Mouse (Mus musculus) embryonic fibroblast, embryonic 13.5 days (primary cell): Measurements from ENCODE around the gene Rbm6. TPM values are rescaled to one million over a fixed set of nuclear protein-coding genes. Genes with fewer than 3 reads are reported as not detected.

Experiments
- H3K27ac ChIP-seq: 2 replicates; pipeline ENCODE4 v1.5.1; 2012; ENCODE audit warnings: low read length, control low read depth, inconsistent platforms; ENCODE audit not compliant: insufficient read depth
- H3K4me1 ChIP-seq: 2 replicates; pipeline ENCODE4 v1.6.1; 2011; ENCODE audit warnings: low read length; ENCODE audit not compliant: control insufficient read depth, insufficient read depth
- H3K4me3 ChIP-seq: 2 replicates; pipeline ENCODE4 v1.5.1; 2011; ENCODE audit warnings: mild to moderate bottlenecking, control low read depth, low read length; ENCODE audit not compliant: insufficient read depth
- CTCF ChIP-seq: IDR thresholded peaks from 2 replicates; pipeline ENCODE4 v1.5.1; 2011; ENCODE audit warnings: mild to moderate bottlenecking, control low read depth, low read length, moderate library complexity, borderline replicate concordance; ENCODE audit not compliant: insufficient read depth
- POLR2A ChIP-seq: IDR thresholded peaks from 2 replicates; pipeline ENCODE4 v1.6.1; 2011; ENCODE audit warnings: low read depth, mild to moderate bottlenecking, control low read depth, low read length, moderate library complexity
- polyA plus RNA-seq: library from polyadenylated mRNA; stranded (reverse); fragments of >200 nt; gene quantifications from 2 replicates; pipeline ENCODE4 v1.2.4, GENCODE M21; 2011; ENCODE audit warnings: low read depth; ENCODE audit not compliant: missing spikeins, insufficient read length

Rbm6 gene
- polyA plus RNA-seq, 1 experiment, result 87.1 TPM

- Histone ChIP-seq H3K4me3 (no peak within 1 kb of the TSS), H3K4me1 (no peaks in the 10 kb centered on the region)
- TF ChIP-seq CTCF (no peak), POLR2A (peak; percentile 63)
Observed at GRCm38 (mm10) chr9:107906252-107906966, 33.4 kb upstream of the Rbm6 start, which contains the start of gene Mst1r. Gene Mst1r (plus strand): TSS chr9:107906873.

GRCm38 (mm10) chr9:107904726-107905125 is 31.7 kb upstream of the Rbm6 start:
- TF ChIP-seq POLR2A, result no peak
- TF ChIP-seq CTCF, result peak; percentile 84
- Histone ChIP-seq H3K4me1 (no peaks in the 10 kb centered on the region), H3K4me3 (no peak overlapping the region), H3K27ac (no peak overlapping the region)

More at GRCm38 (mm10) chr9:107906252-107906966, 33.4 kb upstream of the Rbm6 start, which contains the start of gene Mst1r:
- H3K27ac ChIP-seq, result no peak within 1 kb of the TSS

DNA sequence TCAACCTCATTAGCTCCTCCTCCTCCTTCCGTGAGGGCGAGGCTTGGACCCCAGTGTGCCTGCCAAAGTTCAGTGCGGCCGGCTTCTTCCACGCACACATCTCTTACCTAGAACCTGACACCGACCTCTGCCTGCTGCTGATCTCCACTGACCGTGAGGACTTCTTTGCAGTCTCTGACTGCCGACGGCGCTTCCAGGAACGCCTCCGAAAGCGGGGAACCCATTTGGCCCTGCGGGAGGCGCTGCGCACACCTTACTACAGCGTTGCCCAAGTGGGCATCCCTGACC is 28.5 kb upstream of the Rbm6 start:
- Histone ChIP-seq H3K4me1 (no peaks in the 10 kb centered on the region), H3K4me3 (no peak overlapping the region), H3K27ac (no peak overlapping the region)
- TF ChIP-seq POLR2A, result no peak
- TF ChIP-seq CTCF, result no peak

GRCm38 (mm10) chr9:107900840-107901626 is 28.0 kb upstream of the Rbm6 start:
- TF ChIP-seq POLR2A, result no peak
- TF ChIP-seq CTCF, result peak; percentile 76
- no peak overlapping the region for H3K27ac ChIP-seq

GRCm38 (mm10) chr9:107899855-107900254 is 26.8 kb upstream of the Rbm6 start:
- Histone ChIP-seq H3K4me1 (no peaks in the 10 kb centered on the region), H3K4me3 (no peak overlapping the region), H3K27ac (no peak overlapping the region)
- TF ChIP-seq CTCF (no peak), POLR2A (no peak)

More at GRCm38 (mm10) chr9:107900840-107901626, 28.0 kb upstream of the Rbm6 start:
- Histone ChIP-seq H3K4me3 (no peak overlapping the region), H3K4me1 (no peaks in the 10 kb centered on the region)

DNA sequence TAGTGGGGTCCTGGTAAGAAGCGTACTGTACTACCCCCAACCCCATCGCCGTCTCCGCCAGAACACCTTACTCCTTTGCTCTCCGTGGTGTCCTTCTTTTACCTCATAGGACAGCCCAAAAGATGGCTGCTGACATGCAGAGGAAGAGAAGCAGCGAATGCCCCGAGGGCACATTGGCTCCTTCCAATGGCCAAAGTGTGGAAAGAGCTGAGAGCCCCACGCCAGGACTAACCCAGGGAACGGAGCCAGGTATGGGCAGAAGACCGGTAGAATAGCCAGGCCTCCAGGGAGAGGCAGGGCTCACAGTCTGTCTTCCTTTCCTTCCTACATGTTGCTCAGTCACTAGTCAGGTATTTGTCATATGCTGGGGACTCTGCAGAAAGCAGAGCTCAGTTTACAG is 25.5 kb upstream of the Rbm6 start:
- H3K4me1 ChIP-seq, result no peaks in the 10 kb centered on the region
- TF ChIP-seq CTCF (no peak), POLR2A (no peak)
- no peak overlapping the region for H3K4me3 ChIP-seq
- no peak overlapping the region for H3K27ac ChIP-seq

DNA sequence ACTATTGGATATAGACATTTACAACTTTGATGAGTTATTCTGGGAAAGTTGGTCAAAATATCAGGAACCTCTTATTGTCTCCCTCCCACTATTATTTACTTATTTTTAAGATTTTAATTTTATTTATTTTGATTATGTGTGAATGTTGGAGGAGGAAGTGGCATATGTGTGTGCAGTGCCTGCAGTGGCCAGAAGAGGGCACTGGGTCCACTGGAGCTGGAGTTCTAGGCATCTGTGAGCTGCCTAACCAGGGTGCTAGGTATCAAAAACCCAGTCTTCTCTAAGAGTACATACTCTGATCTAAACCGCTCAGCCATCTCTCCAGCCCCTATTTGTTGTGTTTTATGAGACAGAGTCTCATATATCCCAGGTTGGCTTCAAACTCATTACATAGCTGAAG is 18.0 kb upstream of the Rbm6 start:
- TF ChIP-seq POLR2A (no peak), CTCF (peak; percentile 29; the same call in 1 of the 2 replicates)
- H3K27ac ChIP-seq, result no peak overlapping the region
- no peak overlapping the region for H3K4me3 ChIP-seq
- H3K4me1 ChIP-seq, result no peaks in the 10 kb centered on the region

GRCm38 (mm10) chr9:107890260-107890659 is 17.2 kb upstream of the Rbm6 start:
- H3K4me1 ChIP-seq, result no peaks in the 10 kb centered on the region
- TF ChIP-seq CTCF (no peak), POLR2A (no peak)
- no peak overlapping the region for H3K27ac ChIP-seq
- no peak overlapping the region for H3K4me3 ChIP-seq

GRCm38 (mm10) chr9:107888267-107888850 is 15.3 kb upstream of the Rbm6 start:
- Histone ChIP-seq H3K4me1 (no peaks in the 10 kb centered on the region), H3K27ac (no peak overlapping the region), H3K4me3 (peak overlapping the region; percentile 86)
- TF ChIP-seq CTCF (no peak), POLR2A (peak; percentile 9; the same call in 1 of the 2 replicates)

- TF ChIP-seq POLR2A (peak; percentile 70), CTCF (no peak)
- Histone ChIP-seq H3K4me3 (peak within 1 kb of the TSS; percentile 86), H3K4me1 (no peaks in the 10 kb centered on the region), H3K27ac (no peak within 1 kb of the TSS)
Observed at GRCm38 (mm10) chr9:107887804-107888266, 14.8 kb upstream of the Rbm6 start, which contains the start of gene Mon1a. Gene Mon1a (plus strand): TSS chr9:107888151.
